Mouse (Mus musculus): ENCODE measurements at regions not wholly inside any gene's neighbourhood (a gene's known extent, or its start where the extent isn't known, plus 50 kb on each side); places are given as distances from the start of the nearest gene placed in this dataset.
A peak's percentile ranks its signal among the peaks of the same experiment; 100 is the strongest.

DNA sequence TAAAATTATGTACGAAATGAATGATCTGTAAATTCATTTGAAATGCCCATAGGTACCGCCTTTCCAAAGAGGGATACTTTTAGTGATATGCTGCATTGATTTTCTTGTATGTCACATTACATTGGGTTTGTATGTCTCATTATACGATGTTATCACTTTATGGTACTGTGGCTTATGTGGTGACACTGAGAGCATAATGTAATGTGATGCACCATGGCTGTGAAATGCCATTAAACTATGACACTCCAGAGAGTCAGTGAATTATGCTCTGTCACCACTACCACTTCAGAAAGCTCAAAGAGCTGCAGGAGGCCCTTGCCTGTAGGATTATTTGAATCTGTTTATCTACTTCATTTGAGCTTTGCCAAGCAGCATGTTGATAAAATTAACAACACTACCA, 695.4 kb upstream of the Slc10a2 start:
- no peak for DNase-seq

DNA sequence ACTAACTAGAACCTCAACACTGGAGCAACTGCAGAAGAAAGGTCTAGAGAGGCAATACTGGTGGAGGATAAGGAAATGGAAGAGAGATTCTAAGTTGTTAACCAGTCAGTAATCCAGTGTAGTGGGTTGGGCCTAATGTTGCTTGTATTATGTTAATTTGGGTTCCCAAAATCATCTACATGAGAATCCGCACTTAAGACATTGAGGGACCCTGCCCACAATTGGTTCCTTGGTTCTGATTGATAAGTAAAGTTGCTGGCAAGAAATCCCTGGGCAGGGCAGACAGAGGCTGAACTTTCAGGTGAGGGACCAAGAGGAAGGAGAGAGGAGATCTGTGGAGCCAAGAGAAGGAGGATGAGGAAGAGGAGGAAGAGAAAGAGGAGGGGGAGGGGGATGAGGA, 651.2 kb upstream of the Slc10a2 start:
- DNase-seq: no peak

DNA sequence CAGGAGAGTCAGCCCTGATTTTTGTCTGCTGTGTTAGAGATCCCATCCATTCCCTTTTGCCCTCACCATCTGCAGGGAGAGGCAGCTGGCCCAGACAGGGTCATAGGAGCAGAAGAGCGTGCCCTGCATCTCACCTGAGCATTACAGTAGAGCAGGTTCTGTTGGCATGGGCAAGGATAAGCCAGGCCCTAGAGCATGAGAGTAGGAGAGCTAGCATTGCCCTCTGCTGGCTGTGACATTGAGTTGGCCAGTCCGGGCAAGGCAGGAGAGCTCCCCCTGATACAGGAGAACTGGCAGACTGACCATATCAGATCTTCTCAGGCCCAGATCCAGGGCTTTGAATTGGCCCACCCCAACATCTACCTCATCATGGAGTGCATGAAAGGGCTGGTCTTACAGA, 634.4 kb upstream of the Slc10a2 start:
- peak; percentile 11 for DNase-seq

DNA sequence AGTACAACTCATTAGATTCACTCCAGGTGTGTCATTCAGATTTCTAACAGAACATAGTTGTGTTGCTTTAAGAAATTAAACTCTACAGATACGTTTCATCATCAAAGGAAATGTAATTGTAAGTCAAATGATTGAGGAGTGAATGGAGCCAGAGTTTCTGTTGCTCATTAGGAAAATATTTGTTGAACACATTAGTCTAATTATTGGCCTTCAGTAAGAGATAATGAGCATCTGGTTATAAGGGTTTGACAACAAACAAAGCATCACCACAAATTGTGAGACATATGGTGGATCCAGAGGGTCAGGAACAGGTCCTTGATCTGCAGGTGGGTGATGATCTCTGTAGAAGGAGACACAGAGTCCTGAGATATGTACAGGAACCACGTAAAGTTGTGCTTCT, 622.3 kb upstream of the Slc10a2 start:
- DNase-seq: no peak

DNA sequence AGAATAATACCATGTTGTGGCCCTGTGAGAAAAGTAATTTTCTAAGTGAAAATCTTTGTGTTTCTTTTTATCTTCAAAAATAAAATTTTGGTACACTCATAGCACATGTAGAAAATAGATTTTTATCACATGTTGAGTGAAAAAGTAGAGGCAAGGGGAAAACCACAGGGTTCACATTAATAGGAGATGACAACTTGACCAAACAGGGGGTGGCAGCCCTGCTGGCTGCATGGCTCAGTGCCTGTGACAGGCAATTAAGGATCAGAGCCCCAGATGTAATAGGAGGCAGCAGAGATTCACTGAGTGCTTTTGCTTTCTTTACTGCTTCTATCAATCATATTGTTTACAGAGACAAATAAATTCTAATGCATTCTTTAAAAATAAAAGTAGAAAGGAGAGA, 582.8 kb upstream of the Slc10a2 start:
- no peak for DNase-seq

DNA sequence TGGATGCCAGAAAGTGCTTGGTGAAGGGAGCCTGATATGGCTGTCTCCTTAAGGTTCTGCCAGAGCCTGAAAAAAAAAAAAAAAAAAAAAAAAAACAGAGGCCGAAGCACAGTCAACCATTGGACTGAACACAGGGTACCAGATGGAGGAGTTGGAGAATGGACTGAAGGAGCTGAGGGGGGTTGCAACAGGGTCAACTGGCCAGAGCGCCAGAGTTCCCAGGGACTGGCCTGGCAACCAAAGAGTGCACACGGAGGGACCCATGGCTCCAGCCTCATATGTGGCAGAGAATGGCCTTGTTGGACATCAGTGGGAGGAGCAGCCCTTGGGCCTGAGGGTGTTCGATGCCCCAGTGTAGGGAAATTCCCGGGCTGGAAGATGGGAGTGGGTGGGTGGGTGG, 569.8 kb upstream of the Slc10a2 start:
- no peak for DNase-seq

Small RNA genes lying in the stretch of these regions (microRNA-seq; reads per million reads assigned to microRNA genes)
- 0 reads per million in 2 experiments for gene Gm22565
